Mouse (Mus musculus): Measurements from ENCODE around the gene Dtx2. TPM values are rescaled to one million over a fixed set of nuclear protein-coding genes. Genes with fewer than 3 reads are reported as not detected.

The Dtx2 gene
- polyA plus RNA-seq, 1 experiment from 2014 or later = 13.5 TPM

DNA sequence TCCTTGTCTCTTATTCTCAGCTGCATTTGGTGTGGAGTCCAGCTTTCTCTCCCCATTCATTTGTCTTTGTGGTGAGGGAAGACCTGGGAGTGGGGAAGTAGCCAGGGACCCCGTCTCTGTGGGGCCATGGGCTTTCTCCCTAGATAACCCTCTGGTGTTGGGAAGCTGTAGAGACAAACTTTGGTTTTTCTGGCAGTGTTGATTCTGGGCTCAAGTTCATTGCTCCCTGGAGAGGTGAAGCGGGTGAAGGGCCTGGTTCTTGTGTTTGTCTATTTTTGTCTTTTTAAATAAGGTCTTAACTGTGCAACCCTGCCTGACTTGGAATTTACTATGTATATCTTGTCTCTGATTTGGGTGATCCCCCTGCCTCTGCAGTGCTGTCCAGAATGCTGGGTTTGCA is 24.1 kb downstream of the Dtx2 start:
- DNase-seq (ENCODE audit: low spot score) (no peak), ATAC-seq (ENCODE audit: low FRiP score, low TSS enrichment) (no peak)
- no peaks in the 10 kb centered on the region; the same call in 1 of the 2 replicates for H3K4me1 ChIP-seq (replicated peaks; ENCODE audit: control insufficient read depth, insufficient read depth)
- TF ChIP-seq CTCF (IDR thresholded peaks at IDR 0.05; ENCODE audit: low read depth) (no peak), EP300 (optimal IDR thresholded peaks at IDR 0.05) (no peak)
- H3K4me2 ChIP-seq (replicated peaks; ENCODE audit: low read depth) = no peak overlapping the region
- H3K9ac ChIP-seq (ENCODE audit: low read length) = no peak overlapping the region
- 62% methylated on average over 2 of the region's 2 CpGs for WGBS
- H3K36me3 ChIP-seq (ENCODE audit: control insufficient read depth, insufficient read depth, low read length) = no peaks in the 10 kb centered on the region
- no peaks in the 10 kb centered on the region for H3K9me3 ChIP-seq (ENCODE audit: control insufficient read depth, low read length)
- no peaks in the 10 kb centered on the region for H3K27me3 ChIP-seq (ENCODE audit: control insufficient read depth, insufficient read depth, low read length)
- no peak overlapping the region for H3K27ac ChIP-seq (replicated peaks)
- no peak overlapping the region for H3K4me3 ChIP-seq (ENCODE audit: low read depth, low read length)

DNA sequence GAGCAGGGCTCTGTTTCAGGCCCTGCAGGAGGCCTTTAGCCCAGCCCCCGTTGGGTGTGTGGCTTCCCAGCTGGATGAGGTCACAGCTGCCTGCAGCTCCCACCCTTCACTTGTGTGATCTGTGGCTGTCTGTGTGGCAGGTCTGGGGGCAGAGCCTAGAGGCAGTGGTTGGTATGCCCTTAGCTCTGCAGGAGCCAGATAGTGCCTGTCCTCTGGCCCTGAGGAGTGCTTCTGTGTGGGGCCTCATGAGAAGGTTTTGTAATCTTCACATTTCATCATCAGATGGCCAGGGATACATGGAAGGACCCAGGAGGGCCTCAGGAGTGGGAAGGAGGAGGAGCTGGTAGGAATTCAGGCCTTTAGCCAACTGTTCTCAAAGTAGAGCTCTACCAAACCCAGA is 25.3 kb downstream of the Dtx2 start:
- WGBS = 28% methylated on average over 1 of the region's 1 CpGs
- no peaks in the 10 kb centered on the region for H3K9me3 ChIP-seq (ENCODE audit: control insufficient read depth, low read length)
- 0 out of 2 replicates have a peak, but pooled peaks have one; percentile 4 for ATAC-seq (ENCODE audit: low FRiP score, low TSS enrichment)
- no peak for DNase-seq (ENCODE audit: low spot score)
- H3K27me3 ChIP-seq (ENCODE audit: control insufficient read depth, insufficient read depth, low read length) = no peaks in the 10 kb centered on the region
- no peaks in the 10 kb centered on the region for H3K36me3 ChIP-seq (ENCODE audit: control insufficient read depth, insufficient read depth, low read length)
- H3K27ac ChIP-seq (replicated peaks) = peak overlapping the region; percentile 45; the same call in 1 of the 2 replicates
- TF ChIP-seq EP300 (optimal IDR thresholded peaks at IDR 0.05) (no peak), CTCF (IDR thresholded peaks at IDR 0.05; ENCODE audit: low read depth) (no peak)
- no peak overlapping the region for H3K4me3 ChIP-seq (ENCODE audit: low read depth, low read length)
- no peaks in the 10 kb centered on the region; the same call in 1 of the 2 replicates for H3K4me1 ChIP-seq (replicated peaks; ENCODE audit: control insufficient read depth, insufficient read depth)
- H3K9ac ChIP-seq (ENCODE audit: low read length) = no peak overlapping the region
- H3K4me2 ChIP-seq (replicated peaks; ENCODE audit: low read depth) = no peak overlapping the region

DNA sequence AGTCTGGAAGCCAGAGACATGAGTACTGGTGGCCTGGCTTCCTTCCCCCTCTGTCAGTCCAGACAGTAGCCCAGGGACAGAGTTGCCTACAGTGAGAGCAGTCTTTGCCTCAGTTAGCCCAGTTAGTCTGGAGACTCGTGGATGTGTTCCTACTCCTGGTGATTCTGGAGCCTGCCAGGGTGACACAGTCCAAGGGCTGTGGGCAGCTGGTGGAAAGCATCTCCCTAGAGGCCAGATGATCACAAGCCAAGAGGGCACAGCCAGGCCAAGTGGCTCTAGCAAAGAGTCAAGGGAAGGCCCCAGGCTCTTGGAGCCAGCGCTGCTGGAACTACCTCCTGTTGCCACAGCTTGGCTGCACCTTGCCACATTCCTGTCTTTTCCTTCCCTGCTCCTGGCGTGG is 31.1 kb downstream of the Dtx2 start:
- DNase-seq (ENCODE audit: low spot score) (no peak), ATAC-seq (ENCODE audit: low FRiP score, low TSS enrichment) (no peak)
- H3K27me3 ChIP-seq (ENCODE audit: control insufficient read depth, insufficient read depth, low read length) = no peaks in the 10 kb centered on the region
- no peak for TF ChIP-seq EP300 (optimal IDR thresholded peaks at IDR 0.05)
- TF ChIP-seq CTCF (IDR thresholded peaks at IDR 0.05; ENCODE audit: low read depth) = no peak
- no peaks in the 10 kb centered on the region for H3K9me3 ChIP-seq (ENCODE audit: control insufficient read depth, low read length)
- H3K4me3 ChIP-seq (ENCODE audit: low read depth, low read length) = no peak overlapping the region
- H3K36me3 ChIP-seq (ENCODE audit: control insufficient read depth, insufficient read depth, low read length) = peaks cover 14% of the 10 kb centered on the region
- no peak overlapping the region for H3K9ac ChIP-seq (ENCODE audit: low read length)
- no peak overlapping the region for H3K27ac ChIP-seq (replicated peaks)
- WGBS = 94% methylated on average over 3 of the region's 3 CpGs
- no peaks in the 10 kb centered on the region for H3K4me1 ChIP-seq (replicated peaks; ENCODE audit: control insufficient read depth, insufficient read depth)
- H3K4me2 ChIP-seq (replicated peaks; ENCODE audit: low read depth) = no peak overlapping the region

GRCm38 (mm10) chr5:136026859-136027258 is 32.3 kb downstream of the Dtx2 start:
- TF ChIP-seq EP300 (optimal IDR thresholded peaks at IDR 0.05) (no peak), CTCF (IDR thresholded peaks at IDR 0.05; ENCODE audit: low read depth) (no peak)

DNA sequence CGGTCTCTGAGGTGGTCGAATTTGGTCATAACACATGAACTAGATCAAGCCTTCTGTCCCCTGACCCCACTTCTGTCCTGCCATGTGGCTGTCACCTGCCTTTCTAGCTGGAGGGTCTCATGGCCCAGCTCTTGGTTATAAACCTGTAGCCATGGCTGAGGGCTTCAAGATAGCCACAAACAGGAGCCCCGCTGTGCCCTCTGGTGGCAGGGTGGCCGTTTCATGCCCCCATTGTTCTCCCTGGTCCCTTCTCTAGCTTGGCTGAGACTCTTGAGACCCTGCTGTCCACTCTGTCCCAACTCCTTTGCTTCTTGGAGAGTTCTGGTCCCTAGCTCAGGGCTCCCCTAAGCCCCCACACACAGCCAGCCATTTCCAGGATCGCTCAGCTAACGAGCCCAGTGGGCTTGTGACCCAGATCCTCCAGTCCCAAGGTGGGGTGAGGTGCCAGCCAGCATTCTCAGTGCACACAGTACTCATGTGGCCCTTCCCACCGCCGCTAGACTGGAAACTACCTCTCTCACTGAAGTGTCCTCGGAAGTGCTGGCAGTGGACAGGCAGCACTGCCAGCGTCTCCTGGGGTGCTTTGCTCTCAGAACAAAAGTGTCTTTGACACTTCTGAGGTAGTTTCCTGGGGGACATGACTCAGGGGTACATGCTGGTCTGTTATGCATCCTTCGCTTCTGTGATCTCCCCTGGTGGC is 33.2 kb downstream of the Dtx2 start:
- TF ChIP-seq EP300 (optimal IDR thresholded peaks at IDR 0.05) = no peak
- TF ChIP-seq CTCF (IDR thresholded peaks at IDR 0.05; ENCODE audit: low read depth) = peak; percentile 47
- H3K9me3 ChIP-seq (ENCODE audit: control insufficient read depth, low read length) = no peaks in the 10 kb centered on the region
- no peak overlapping the region for H3K27ac ChIP-seq (replicated peaks)
- no peak for ATAC-seq (ENCODE audit: low FRiP score, low TSS enrichment)
- H3K4me3 ChIP-seq (ENCODE audit: low read depth, low read length) = no peak overlapping the region
- no peak for DNase-seq (ENCODE audit: low spot score)
- WGBS = 85% methylated on average over 11 of the region's 11 CpGs
- no peaks in the 10 kb centered on the region for H3K27me3 ChIP-seq (ENCODE audit: control insufficient read depth, insufficient read depth, low read length)
- H3K4me1 ChIP-seq (replicated peaks; ENCODE audit: control insufficient read depth, insufficient read depth) = no peaks in the 10 kb centered on the region
- H3K9ac ChIP-seq (ENCODE audit: low read length) = no peak overlapping the region
- H3K36me3 ChIP-seq (ENCODE audit: control insufficient read depth, insufficient read depth, low read length) = peaks cover 19% of the 10 kb centered on the region
- H3K4me2 ChIP-seq (replicated peaks; ENCODE audit: low read depth) = no peak overlapping the region

More at GRCm38 (mm10) chr5:136026859-136027258, 32.3 kb downstream of the Dtx2 start:
- Histone ChIP-seq H3K4me2 (replicated peaks; ENCODE audit: low read depth) (no peak overlapping the region), H3K9ac (ENCODE audit: low read length) (no peak overlapping the region), H3K27me3 (ENCODE audit: control insufficient read depth, insufficient read depth, low read length) (no peaks in the 10 kb centered on the region), H3K27ac (replicated peaks) (no peak overlapping the region), H3K9me3 (ENCODE audit: control insufficient read depth, low read length) (no peaks in the 10 kb centered on the region), H3K4me3 (ENCODE audit: low read depth, low read length) (no peak overlapping the region), H3K4me1 (replicated peaks; ENCODE audit: control insufficient read depth, insufficient read depth) (no peaks in the 10 kb centered on the region), H3K36me3 (ENCODE audit: control insufficient read depth, insufficient read depth, low read length) (peaks cover 19% of the 10 kb centered on the region)
- WGBS = 91% methylated on average over 9 of the region's 9 CpGs
- ATAC-seq (ENCODE audit: low FRiP score, low TSS enrichment) = no peak
- DNase-seq (ENCODE audit: low spot score) = no peak

DNA sequence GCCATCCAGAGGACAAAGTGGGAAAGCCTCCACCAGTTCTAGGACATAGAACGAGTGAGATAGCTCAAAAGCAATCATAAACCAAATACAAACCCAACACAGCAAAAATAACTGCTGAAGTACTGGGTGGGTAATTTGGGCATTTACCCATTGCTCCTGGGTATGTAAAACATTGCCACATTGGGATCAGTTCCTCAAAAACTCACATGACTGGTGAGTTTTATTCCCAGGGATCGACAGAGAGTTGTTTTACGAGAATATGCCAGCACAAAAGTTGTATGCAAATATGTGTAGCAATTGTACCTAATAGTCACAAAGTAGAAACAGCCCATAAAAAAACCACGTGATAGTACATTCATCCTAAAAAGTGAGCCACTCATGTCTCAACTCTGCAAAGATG is 40.3 kb downstream of the Dtx2 start:
- ATAC-seq (ENCODE audit: low FRiP score, low TSS enrichment) (no peak), DNase-seq (ENCODE audit: low spot score) (no peak)
- TF ChIP-seq CTCF (IDR thresholded peaks at IDR 0.05; ENCODE audit: low read depth) = no peak
- no peak for TF ChIP-seq EP300 (optimal IDR thresholded peaks at IDR 0.05)
- Histone ChIP-seq H3K4me3 (ENCODE audit: low read depth, low read length) (no peak overlapping the region), H3K27ac (replicated peaks) (no peak overlapping the region), H3K4me1 (replicated peaks; ENCODE audit: control insufficient read depth, insufficient read depth) (no peaks in the 10 kb centered on the region), H3K9me3 (ENCODE audit: control insufficient read depth, low read length) (no peaks in the 10 kb centered on the region), H3K9ac (ENCODE audit: low read length) (no peak overlapping the region), H3K4me2 (replicated peaks; ENCODE audit: low read depth) (no peak overlapping the region), H3K27me3 (ENCODE audit: control insufficient read depth, insufficient read depth, low read length) (no peaks in the 10 kb centered on the region), H3K36me3 (ENCODE audit: control insufficient read depth, insufficient read depth, low read length) (peaks cover 13% of the 10 kb centered on the region)
- 74% methylated on average over 4 of the region's 4 CpGs for WGBS

Measured in stomach, postnatal 0 days (tissue).